Mouse (Mus musculus) testis, adult 2 months (tissue): Measurements from ENCODE around the gene Rprd1b.

Experiments
- CTCF ChIP-seq: fragments of 200-500 bp; IDR thresholded peaks from 2 replicates; pipeline ENCODE4 v1.5.1; 2012; ENCODE audit warnings: low read depth, mild to moderate bottlenecking, inconsistent platforms, low read length, moderate library complexity; ENCODE audit not compliant: control insufficient read depth, insufficient read depth, insufficient replicate concordance
- POLR2A ChIP-seq: fragments of 200-500 bp; IDR thresholded peaks from 2 replicates; pipeline ENCODE4 v1.6.1; 2012; ENCODE audit warnings: low read depth, mild to moderate bottlenecking, inconsistent platforms, low read length, moderate library complexity; ENCODE audit not compliant: control insufficient read depth

- TF ChIP-seq POLR2A (no peak), CTCF (no peak)
Measured at GRCm38 (mm10) chr2:158167496-158168205, 139.4 kb downstream of the Rprd1b start.
